In genomic region chr3:84914284-84914683, GRCm38 (mm10) we compare ENCODE assay signal across 15 mouse cellular contexts.
DNase-seq lines count a peak whose midpoint lies in the region; ATAC-seq and TF ChIP-seq lines count a peak whose summit lies in the region.
"Had no signal": no experiment of that assay in that cellular context is flagged by ENCODE, and none has a peak within 500 bp of the region (broad histone marks: within the 10 kb centered on the region; RNA-seq: fewer than 3 reads in every experiment).

No protein-coding gene starts in this region.

- no peaks in the 10 kb centered on the region for H3K4me1 ChIP-seq in heart, postnatal 0 days (ENCODE audit: control insufficient read depth, insufficient read depth)
- H3K4me1 ChIP-seq in heart, embryonic 12.5 days (replicated peaks), result no peaks in the 10 kb centered on the region
- 0 out of 2 replicates have a peak, but pooled peaks cover 2% of the 10 kb centered on the region for H3K4me1 ChIP-seq in liver, postnatal 0 days (ENCODE audit: insufficient read depth)
- H3K4me1 ChIP-seq in liver, embryonic 11.5 days (replicated peaks; ENCODE audit: control insufficient read depth, insufficient read depth, low read length), result no peaks in the 10 kb centered on the region
- H3K4me1 ChIP-seq in CH12.LX (ENCODE audit: control insufficient read depth in 1 of 2, insufficient read depth in 2 of 2), result peaks cover 0 to 9% of the 10 kb centered on the region in 2 experiments; a peak in 2 of 4 replicates
- H3K4me1 ChIP-seq in cortical plate, adult 2 months (ENCODE audit: control insufficient read depth, insufficient read depth, low read length), result no peaks in the 10 kb centered on the region
- H3K4me1 ChIP-seq: kidney, embryonic 15.5 days; limb, embryonic 15.5 days had no signal

- no peaks in the 10 kb centered on the region; the same call in 1 of the 2 replicates for H3K36me3 ChIP-seq in heart, postnatal 0 days (replicated peaks; ENCODE audit: control insufficient read depth, insufficient read depth, low read length)
- H3K36me3 ChIP-seq in heart, embryonic 12.5 days, result no peaks in the 10 kb centered on the region
- no peaks in the 10 kb centered on the region; the same call in 1 of the 2 replicates for H3K36me3 ChIP-seq in liver, postnatal 0 days (replicated peaks; ENCODE audit: insufficient read depth, low read length)
- H3K36me3 ChIP-seq in liver, embryonic 11.5 days (ENCODE audit: control insufficient read depth, insufficient read depth, low read length), result no peaks in the 10 kb centered on the region
- H3K36me3 ChIP-seq in CH12.LX (replicated peaks in 1 of 2; ENCODE audit: control insufficient read depth in 1 of 2, insufficient read depth in 1 of 2, low read length in 1 of 2), result peaks cover 6 to 45% of the 10 kb centered on the region in 2 experiments
- H3K36me3 ChIP-seq: kidney, embryonic 15.5 days; limb, embryonic 15.5 days had no signal

- no peaks in the 10 kb centered on the region for H3K27me3 ChIP-seq in heart, postnatal 0 days (ENCODE audit: control insufficient read depth, insufficient read depth, low read length)
- no peaks in the 10 kb centered on the region for H3K27me3 ChIP-seq in heart, embryonic 12.5 days (replicated peaks)
- no peaks in the 10 kb centered on the region for H3K27me3 ChIP-seq in liver, postnatal 0 days (ENCODE audit: insufficient read depth, low read length)
- no peaks in the 10 kb centered on the region for H3K27me3 ChIP-seq in liver, embryonic 11.5 days (replicated peaks; ENCODE audit: control insufficient read depth, insufficient read depth, low read length)
- no peaks in the 10 kb centered on the region for H3K27me3 ChIP-seq in CH12.LX (replicated peaks)
- H3K27me3 ChIP-seq: kidney, embryonic 15.5 days; limb, embryonic 15.5 days had no signal

- peaks cover 4% of the 10 kb centered on the region; the same call in 1 of the 2 replicates for H3K79me2 ChIP-seq in CH12.LX (replicated peaks; ENCODE audit: control insufficient read depth, extremely low read depth, insufficient read depth, poor library complexity, severe bottlenecking)

- no peak overlapping the region for H3K27ac ChIP-seq in heart, postnatal 0 days (ENCODE audit: low read depth)
- H3K27ac ChIP-seq in heart, embryonic 12.5 days (ENCODE audit: poor library complexity, severe bottlenecking), result no peak overlapping the region
- no peak overlapping the region for H3K27ac ChIP-seq in liver, postnatal 0 days (ENCODE audit: low read depth)
- no peak overlapping the region for H3K27ac ChIP-seq in liver, embryonic 11.5 days (ENCODE audit: low read depth, low read length)
- H3K27ac ChIP-seq in CH12.LX (ENCODE audit: insufficient read depth, low read depth), result no peak overlapping the region
- H3K27ac ChIP-seq in cortical plate, adult 2 months (ENCODE audit: insufficient read depth, low read length), result no peak overlapping the region
- H3K27ac ChIP-seq: kidney, embryonic 15.5 days; limb, embryonic 15.5 days had no signal

- in situ Hi-C loops in CH12.LX (cut with MboI; ENCODE audit: low pct_ligation_motif_present, low pct_unique_long_range_greater_than_20kb, low sequenced_read_pairs), result no loop called here

- dilution Hi-C loops in CH12.LX (cut with MboI; ENCODE audit: extremely low pct_ligation_motif_present, extremely low pct_unique_long_range_greater_than_20kb, low sequenced_read_pairs), result no loop called here

- TF ChIP-seq EP300 in heart, postnatal 0 days (IDR thresholded peaks at IDR 0.05; ENCODE audit: low read depth), result no peak
- no peak for TF ChIP-seq EP300 in liver, postnatal 0 days (IDR thresholded peaks at IDR 0.05; ENCODE audit: low read depth)
- TF ChIP-seq EP300 in CH12.LX (IDR thresholded peaks at IDR 0.05; ENCODE audit: low read length), result no peak

- no peak for DNase-seq in heart, postnatal 0 days (ENCODE audit: low spot score)
- no peak for DNase-seq in liver, postnatal 0 days
- DNase-seq in liver, embryonic 11.5 days (ENCODE audit: low spot score), result no peak
- DNase-seq in CH12.LX (ENCODE audit: extremely low read depth), result no peak
- DNase-seq: cerebellum, adult 11 months; heart, adult 18-20 months; heart, postnatal 14 days; right cerebral cortex, postnatal 14 days had no signal

- TF ChIP-seq RAD21 in CH12.LX (IDR thresholded peaks at IDR 0.05; ENCODE audit: low read depth, low read length), result peak; percentile 62

- TF ChIP-seq CTCF in heart, postnatal 0 days (IDR thresholded peaks at IDR 0.05; ENCODE audit: low read depth), result peak; percentile 43
- TF ChIP-seq CTCF in liver, postnatal 0 days (IDR thresholded peaks at IDR 0.05; ENCODE audit: low read depth), result peak; percentile 38; the same call in 1 of the 2 replicates
- peak in 1 of 2 experiments; percentile 44; a peak in 2 of 4 replicates for TF ChIP-seq CTCF in CH12.LX (conservative IDR thresholded peaks at IDR 0.05 in 1 of 2, IDR thresholded peaks at IDR 0.05 in 1 of 2; ENCODE audit: low read depth in 2 of 2, low read length in 2 of 2)
- 0 out of 2 replicates have a peak, but pooled peaks have one; percentile 3 for TF ChIP-seq CTCF in cortical plate, adult 2 months (IDR thresholded peaks at IDR 0.05; ENCODE audit: extremely low read depth, insufficient read depth, low read length)

- no peak overlapping the region for H3K9ac ChIP-seq in heart, postnatal 0 days (replicated peaks; ENCODE audit: low read depth, low read length)
- no peak overlapping the region for H3K9ac ChIP-seq in heart, embryonic 12.5 days
- H3K9ac ChIP-seq in liver, postnatal 0 days (replicated peaks), result no peak overlapping the region
- H3K9ac ChIP-seq in liver, embryonic 11.5 days (ENCODE audit: low read depth, low read length), result no peak overlapping the region
- no peak overlapping the region for H3K9ac ChIP-seq in CH12.LX (ENCODE audit: insufficient read depth, low read depth)
- H3K9ac ChIP-seq: kidney, embryonic 15.5 days; limb, embryonic 15.5 days had no signal

- H3K9me3 ChIP-seq in heart, postnatal 0 days (replicated peaks; ENCODE audit: control insufficient read depth, low read length), result no peaks in the 10 kb centered on the region
- H3K9me3 ChIP-seq in heart, embryonic 12.5 days (replicated peaks), result no peaks in the 10 kb centered on the region
- H3K9me3 ChIP-seq in liver, postnatal 0 days (ENCODE audit: low read length), result no peaks in the 10 kb centered on the region
- H3K9me3 ChIP-seq in liver, embryonic 11.5 days (ENCODE audit: control insufficient read depth, low read length), result no peaks in the 10 kb centered on the region
- no peaks in the 10 kb centered on the region for H3K9me3 ChIP-seq in CH12.LX (replicated peaks; ENCODE audit: low read length)
- H3K9me3 ChIP-seq: kidney, embryonic 15.5 days; limb, embryonic 15.5 days had no signal

- H3K4me2 ChIP-seq in heart, postnatal 0 days (ENCODE audit: low read depth, low read length), result no peak overlapping the region
- no peak overlapping the region for H3K4me2 ChIP-seq in heart, embryonic 12.5 days
- no peak overlapping the region for H3K4me2 ChIP-seq in liver, postnatal 0 days (ENCODE audit: low read depth, low read length)
- no peak overlapping the region for H3K4me2 ChIP-seq in liver, embryonic 11.5 days
- H3K4me2 ChIP-seq in CH12.LX (ENCODE audit: insufficient read depth, low read depth, poor library complexity, severe bottlenecking), result no peak overlapping the region
- H3K4me2 ChIP-seq: kidney, embryonic 15.5 days; limb, embryonic 15.5 days; midbrain, embryonic 11.5 days had no signal

- TF ChIP-seq POLR2A in CH12.LX (IDR thresholded peaks at IDR 0.05; ENCODE audit: low read depth, low read length), result no peak
- no peak for TF ChIP-seq POLR2A in cortical plate, adult 2 months (IDR thresholded peaks at IDR 0.05; ENCODE audit: extremely low read depth, insufficient read depth, low read length)

- no peak overlapping the region for H3K4me3 ChIP-seq in heart, postnatal 0 days (ENCODE audit: low read depth, low read length)
- H3K4me3 ChIP-seq in heart, embryonic 12.5 days, result no peak overlapping the region
- no peak overlapping the region for H3K4me3 ChIP-seq in liver, postnatal 0 days (ENCODE audit: low read depth, low read length)
- H3K4me3 ChIP-seq in liver, embryonic 11.5 days (ENCODE audit: low read depth, low read length), result no peak overlapping the region
- no peak overlapping the region for H3K4me3 ChIP-seq in CH12.LX (replicated peaks in 1 of 3; ENCODE audit: low read depth in 2 of 3, low read length in 2 of 3, poor library complexity in 1 of 3)
- no peak overlapping the region for H3K4me3 ChIP-seq in cortical plate, adult 2 months (ENCODE audit: insufficient read depth, low read length)
- H3K4me3 ChIP-seq: kidney, embryonic 15.5 days; limb, embryonic 15.5 days had no signal

- WGBS in heart, postnatal 0 days, result 31% methylated on average over 1 of the region's 1 CpGs
- 39% methylated on average over 1 of the region's 1 CpGs for WGBS in heart, embryonic 12.5 days
- 38% methylated on average over 1 of the region's 1 CpGs for WGBS in liver, postnatal 0 days (ENCODE audit: insufficient replicate concordance)
- 51% methylated on average over 1 of the region's 1 CpGs for WGBS in liver, embryonic 11.5 days

- no peak for ATAC-seq in heart, postnatal 0 days (ENCODE audit: insufficient read depth, low read depth)
- no peak for ATAC-seq in heart, embryonic 12.5 days (ENCODE audit: insufficient number of reproducible peaks, low FRiP score)
- ATAC-seq in liver, postnatal 0 days, result no peak
- no peak for ATAC-seq in liver, embryonic 11.5 days (replicated peaks; ENCODE audit: low FRiP score)
- ATAC-seq in erythroid progenitor cell, adult 5-6 weeks (replicated peaks; ENCODE audit: low FRiP score, poor library complexity, severe bottlenecking), result no peak
- ATAC-seq: CD4-positive, CD25-positive, alpha-beta regulatory T cell, adult 4 months had no signal

TF ChIP-seq in CH12.LX, 34 proteins besides CTCF, POLR2A, EP300 and RAD21:
- no peak for TF ChIP-seq MEF2A (IDR thresholded peaks at IDR 0.05; ENCODE audit: borderline replicate concordance, low read depth, low read length)
- no peak for TF ChIP-seq ELF1 (IDR thresholded peaks at IDR 0.05; ENCODE audit: low read depth, low read length)
- TF ChIP-seq SMC3 (IDR thresholded peaks at IDR 0.05; ENCODE audit: low read depth, low read length), result peak; percentile 20; the same call in 1 of the 2 replicates
